Mouse (Mus musculus): ENCODE data around the gene Ctxn1.

The Ctxn1 gene

DNA sequence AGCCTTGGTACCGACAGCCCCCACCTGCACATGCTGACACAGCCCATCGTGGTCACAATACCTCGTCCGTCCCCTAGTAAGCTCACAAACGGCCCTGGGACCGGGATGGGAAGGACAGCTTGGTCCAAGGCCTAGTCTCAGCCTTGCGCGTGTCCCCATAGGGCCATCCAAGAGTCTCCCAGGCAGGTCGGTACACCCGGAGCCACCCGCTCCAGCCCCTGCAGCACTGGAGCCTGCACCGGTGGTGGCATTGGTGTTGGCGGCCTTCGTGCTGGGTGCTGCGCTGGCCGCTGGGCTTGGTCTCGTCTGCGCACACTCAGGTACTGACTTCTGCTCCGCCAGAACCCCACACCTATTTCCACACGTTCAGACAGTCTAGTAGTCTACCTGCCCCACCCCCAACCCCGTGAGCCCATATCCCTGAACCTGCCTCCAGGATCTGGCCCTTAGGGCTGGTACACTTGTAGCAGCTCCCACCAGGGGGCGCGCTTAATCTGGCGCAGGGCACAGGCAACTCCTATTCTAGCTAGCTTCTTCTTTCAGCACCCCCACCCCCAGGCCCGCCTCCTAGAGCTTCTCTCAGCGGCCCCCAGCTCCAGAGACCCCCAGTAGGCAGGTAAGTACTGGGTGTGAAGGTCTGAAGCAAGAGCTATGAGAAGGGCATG, 8.6 kb downstream of the Ctxn1 start:
- peak; percentile 71 for DNase-seq (ENCODE audit: low read depth, low spot score)

DNA sequence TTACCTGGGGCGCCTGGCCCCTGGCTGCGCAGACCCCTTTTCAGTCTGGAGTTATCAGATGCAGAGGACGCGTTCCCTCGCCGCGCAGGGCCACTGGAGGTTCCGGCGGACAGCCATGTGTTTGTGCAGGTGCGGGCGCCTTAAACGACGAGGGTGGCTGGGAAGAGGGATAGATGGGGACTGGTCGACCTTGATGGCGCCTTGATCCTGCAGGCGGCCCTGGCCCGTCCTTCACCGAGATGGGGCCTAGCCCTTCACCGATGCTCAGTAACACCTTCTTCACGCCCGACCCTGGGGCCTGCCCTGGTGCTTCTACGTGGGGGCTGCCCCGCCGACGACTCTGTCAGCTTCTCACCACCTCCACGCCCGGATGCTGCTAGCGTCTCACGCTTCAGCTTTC, 9.9 kb downstream of the Ctxn1 start:
- no peak for DNase-seq (ENCODE audit: low read depth, low spot score)

DNA sequence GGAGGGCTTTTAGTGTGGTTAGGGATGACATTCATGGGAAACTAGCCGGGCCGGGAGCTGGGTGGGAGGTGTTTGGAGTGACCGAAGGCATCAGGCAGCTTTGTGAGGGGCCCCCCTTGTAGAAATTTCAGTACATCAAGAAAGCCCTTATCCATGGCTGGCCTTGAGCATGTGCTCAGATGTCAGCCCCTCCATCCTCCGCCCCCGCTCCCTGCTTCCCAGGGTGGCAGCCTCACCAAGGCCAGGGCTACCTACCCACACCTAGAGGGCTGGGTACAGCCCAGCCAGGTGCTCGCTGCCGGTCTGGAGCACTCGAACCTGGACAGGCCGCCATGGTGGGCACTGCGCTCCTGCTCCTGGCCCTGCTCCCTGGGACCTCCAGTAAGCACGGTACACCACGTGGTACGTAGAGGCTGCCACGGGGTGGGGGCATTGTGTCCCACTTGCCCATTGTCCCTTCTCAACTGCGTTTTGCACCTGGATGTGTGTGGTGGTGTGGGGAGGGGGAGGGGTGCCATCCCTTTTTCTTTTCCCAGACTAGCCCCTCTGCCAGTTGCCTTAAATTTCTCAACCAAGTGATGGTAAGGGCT, 11.0 kb downstream of the Ctxn1 start, which contains the start of gene Tgfbr3l:
TSS of gene Tgfbr3l (plus strand) at position 264 of the 590 bp plus-strand sequence.
- DNase-seq (ENCODE audit: low read depth, low spot score): no peak

DNA sequence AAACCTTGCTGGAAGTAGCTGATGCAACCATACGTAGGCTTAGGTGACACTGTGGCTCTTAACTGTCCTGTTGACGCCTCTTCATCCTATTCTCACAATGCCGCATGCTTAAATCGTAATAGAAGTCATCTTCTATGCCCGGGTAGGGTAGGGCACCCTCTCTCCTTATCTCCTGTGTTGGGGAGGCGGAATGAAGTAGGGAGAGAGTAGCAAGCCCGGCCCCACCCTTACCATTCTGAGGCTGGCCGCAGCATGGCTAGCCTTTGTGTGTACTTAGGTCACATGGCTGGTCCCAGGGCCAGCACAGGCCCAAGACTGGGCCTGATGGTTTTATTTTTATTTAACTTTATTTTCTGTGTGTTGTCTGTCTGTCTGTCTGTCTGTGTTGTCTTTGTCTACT, 11.8 kb downstream of the Ctxn1 start:
- no peak for DNase-seq (ENCODE audit: low read depth, low spot score)

DNA sequence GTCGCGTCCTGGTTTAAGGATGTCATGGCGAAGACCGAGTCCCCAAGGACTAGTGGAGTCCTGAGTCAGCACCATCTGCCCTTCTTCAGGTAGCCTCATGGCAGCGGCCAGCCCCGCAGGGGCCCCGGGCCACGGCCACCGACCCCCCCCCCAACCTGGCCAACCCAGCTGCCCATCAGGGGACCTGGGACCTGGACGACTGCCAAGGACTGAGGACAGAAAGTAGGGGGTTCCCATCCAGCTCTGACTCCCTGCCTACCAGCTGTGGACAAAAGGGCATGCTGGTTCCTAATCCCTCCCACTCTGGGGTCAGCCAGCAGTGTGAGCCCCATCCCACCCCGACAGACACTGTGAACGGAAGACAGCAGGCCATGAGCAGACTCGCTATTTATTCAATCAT, 13.3 kb downstream of the Ctxn1 start:
- DNase-seq (ENCODE audit: low read depth, low spot score): no peak

DNA sequence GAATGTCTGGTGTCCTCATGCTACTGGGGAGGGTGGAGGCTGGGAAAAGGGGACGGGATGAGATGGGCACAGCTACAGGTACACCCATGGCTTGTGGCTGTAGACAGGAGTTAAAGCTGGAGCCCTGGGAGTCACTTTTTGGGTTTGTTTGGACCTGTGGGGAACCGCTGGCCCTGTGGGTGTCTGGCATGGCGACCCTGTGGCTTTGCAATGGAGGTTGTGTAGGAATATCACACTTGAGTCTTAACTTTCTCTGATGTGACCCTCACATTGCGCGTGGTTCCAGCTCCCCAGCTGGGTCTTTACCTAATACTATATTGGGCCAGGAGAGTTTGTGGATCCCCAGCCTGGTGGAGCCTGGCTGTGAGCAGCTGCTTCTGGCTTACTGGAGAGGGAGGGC, 14.0 kb downstream of the Ctxn1 start:
- DNase-seq (ENCODE audit: low read depth, low spot score): no peak

DNA sequence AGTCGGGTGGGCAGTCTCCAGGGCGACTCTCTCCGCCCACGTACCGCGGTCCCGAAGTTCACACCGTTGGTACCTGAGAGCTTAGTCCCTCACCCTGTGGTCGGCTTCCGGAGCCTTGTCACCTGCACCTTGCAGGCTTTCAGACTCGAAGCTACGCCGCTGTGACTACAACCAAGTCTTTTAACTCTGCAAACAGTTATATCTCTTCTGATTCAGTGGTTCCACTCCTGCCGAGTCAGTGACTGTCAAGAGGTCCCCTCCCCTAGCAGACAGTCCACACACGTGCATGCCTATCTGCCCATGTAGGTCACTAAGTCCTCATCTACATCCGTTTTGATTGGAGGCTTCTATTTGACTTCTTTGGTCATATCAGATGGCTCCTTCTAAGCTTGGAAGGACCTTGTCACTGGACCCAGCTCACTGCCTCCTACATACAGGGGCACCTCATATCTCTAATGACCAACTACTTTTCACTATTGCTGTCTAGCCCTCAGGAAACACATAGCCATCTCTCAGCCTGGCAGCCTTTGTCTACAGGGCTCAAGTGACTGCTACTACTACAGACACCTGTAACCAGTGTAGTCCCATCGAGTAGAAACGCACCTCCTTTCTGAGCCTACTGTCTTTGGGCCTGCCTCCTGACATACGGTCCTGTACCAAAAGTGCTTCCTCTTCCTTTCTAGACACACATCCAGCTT, 19.7 kb downstream of the Ctxn1 start:
- DNase-seq (ENCODE audit: low read depth, low spot score): no peak

DNA sequence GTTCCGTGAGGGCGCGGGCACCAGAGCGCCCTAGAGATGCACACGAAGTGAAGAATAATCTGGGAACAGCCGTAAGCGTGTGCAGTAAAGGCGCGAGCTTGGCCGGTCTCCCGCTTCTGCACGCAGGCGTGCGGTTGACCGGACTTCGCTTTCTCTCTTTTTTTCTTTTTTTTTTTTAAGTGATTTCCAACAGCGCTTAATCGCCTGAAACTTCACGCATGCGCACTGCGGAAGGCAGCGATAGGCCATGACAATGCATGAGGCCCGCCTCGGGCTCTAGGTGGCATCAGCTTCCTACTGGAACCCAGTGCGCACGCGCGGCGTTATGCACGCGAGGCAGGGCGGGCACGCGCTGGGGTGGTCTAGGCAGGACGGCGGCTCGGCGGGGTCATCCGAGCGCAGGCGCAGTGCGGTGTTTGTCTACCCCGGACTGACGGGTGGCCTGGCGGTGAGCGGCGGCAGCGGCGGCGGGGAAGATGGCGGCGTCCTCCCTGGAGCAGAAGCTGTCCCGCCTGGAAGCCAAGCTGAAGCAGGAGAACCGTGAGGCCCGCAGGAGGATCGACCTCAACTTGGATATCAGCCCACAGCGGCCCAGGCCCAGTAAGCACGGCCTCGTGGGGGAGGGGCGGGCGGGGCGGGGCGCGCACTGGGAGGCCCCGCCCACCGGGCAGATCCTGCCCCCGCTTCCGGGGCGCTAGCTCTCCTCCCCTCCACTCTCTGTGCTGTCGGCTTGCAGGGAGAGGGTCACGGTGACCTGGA, 20.5 kb downstream of the Ctxn1 start, which contains the start of the genes Map2k7 and Gm49320:
TSS of gene Map2k7 (plus strand) at position 307 of the 759 bp plus-strand sequence.
TSS of gene Gm49320 (plus strand) at position 432 of the 759 bp plus-strand sequence.
- peak; percentile 100 for DNase-seq (ENCODE audit: low read depth, low spot score)

DNA sequence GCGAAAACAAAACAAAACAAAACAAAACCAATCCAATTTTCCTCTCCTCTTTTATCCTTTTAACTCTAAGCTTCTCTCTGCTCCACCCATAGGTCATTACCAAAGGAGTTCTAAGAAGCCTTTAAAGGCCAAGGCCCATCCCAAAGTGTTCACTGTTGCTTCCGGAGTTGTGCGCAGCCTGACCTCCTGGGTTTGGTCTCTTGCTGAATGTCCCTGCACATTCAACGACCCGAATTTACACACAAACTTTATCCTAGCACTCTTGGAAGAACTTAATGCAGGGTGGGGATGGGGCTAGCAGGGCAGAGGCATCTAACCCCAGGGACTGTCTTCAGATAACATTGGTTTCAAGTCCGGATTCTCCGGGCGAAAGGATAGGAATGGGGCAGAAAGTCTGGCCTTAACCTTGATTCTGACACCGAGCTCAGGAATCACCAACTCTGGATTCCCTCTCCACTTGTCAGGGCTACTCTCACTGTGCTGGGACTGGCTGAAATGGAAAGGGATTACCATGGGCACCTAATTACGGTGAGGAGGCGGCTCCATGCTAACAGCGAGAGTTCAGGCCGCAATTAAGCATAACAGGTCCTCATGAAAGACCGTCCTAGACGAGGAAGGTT, 21.1 kb downstream of the Ctxn1 start:
- no peak for DNase-seq (ENCODE audit: low read depth, low spot score)

DNA sequence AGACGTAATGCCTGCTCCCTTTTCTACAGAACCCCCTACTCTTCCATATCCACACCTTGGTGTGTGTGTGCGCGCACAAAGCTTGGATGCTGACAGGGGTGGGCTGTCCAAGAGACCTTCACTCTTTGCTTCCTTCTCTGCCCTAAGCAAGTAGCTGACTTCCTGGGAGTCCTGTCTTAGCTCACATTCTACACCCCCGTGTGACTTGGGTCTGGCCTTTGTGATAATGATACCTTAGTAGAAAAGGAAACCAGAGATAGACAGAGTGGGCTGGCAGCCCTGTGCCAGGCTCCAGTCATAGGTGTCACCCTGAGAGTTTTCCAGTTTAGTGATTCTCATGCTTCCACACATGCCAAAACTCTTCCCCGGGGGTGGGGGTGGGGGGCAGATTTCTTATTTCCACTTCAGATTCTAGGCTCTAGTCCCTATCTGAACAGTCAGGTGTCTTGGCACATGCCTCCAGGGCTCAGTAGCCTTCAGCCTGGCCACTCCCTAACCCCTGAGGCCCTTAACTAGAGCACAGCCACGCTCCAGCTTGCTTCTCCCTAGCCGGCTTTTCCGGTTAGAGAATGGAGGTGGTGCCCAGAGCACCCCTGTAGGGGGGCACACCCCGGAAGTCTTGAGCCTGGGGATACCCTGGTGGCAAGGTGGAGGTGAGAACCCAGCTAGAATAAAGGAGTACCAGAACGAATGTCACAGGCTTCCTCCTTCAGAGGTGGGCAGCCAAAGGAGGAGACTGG, 28.3 kb downstream of the Ctxn1 start:
- DNase-seq (ENCODE audit: low read depth, low spot score): no peak

DNA sequence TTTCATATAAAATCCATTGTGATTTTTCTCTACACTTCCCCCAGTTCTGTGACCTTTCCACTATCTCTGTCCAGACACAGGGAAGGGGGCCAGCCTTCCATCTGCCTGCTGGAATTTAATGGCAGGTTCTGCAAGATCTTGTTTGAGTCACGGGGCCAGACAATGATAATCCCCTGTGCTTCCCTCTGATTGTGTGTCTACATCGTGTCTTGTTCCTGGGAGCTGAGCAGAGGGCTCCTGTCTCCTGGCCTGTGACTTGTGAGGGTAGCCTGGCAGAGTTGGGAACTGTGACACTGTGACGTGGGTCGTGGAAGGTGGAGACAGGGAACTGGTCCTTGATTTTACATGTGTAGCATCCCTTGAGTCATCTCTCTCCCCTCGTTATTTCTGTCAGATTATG, 29.3 kb downstream of the Ctxn1 start:
- DNase-seq (ENCODE audit: low read depth, low spot score): no peak

DNA sequence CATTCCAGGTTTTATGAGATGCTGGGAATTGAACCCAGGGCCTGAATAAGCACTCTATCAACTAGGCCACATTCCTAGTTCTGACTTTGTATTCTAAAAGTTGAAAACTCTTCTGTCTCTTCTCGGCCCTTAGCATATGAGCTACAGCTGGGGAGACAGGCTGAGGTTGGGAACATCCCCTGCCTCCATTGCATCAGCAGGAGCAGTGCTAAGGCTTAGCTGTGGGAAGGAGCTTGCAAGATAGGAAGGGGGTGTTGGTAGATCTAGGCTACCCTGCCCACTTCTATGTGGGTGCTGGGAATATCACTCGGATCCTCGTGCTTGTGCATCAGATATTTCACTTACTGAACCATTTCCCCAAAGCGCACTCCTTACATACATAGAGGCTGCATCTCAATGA, 31.2 kb downstream of the Ctxn1 start:
- no peak for DNase-seq (ENCODE audit: low read depth, low spot score)

DNA sequence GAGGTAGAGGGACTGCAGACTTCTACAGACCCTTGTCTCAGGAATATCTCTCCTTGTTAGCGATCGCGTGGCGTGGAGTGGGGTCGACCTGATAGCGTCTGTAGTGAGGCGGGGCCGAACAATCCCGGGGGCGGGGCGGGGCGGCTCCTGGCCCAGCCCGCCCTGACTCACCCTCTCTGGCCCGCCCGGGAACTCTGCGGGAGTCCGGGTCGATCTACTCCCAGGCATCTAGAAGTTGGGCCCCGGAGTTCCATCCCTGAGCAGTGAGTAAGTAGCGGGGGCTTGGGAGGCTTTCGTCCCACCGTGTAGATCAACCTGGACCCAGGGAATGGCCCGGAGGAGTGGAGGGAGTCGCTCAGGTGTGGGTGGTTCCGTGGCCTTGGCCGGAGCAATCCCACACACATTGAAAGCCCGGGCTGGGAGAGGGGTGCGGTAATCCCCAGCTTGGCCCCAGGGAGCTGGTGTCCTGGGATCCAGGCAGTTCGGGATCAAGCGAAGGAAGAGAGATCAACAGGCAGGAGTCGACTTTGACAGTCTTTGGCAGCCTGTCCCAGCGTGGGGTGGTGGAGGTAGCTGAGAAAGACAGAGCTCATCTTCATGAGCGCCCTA, 32.2 kb downstream of the Ctxn1 start, which contains the start of gene Lrrc8e:
TSS of gene Lrrc8e (plus strand) at position 89 of the 609 bp plus-strand sequence.
- no peak for DNase-seq (ENCODE audit: low read depth, low spot score)

DNA sequence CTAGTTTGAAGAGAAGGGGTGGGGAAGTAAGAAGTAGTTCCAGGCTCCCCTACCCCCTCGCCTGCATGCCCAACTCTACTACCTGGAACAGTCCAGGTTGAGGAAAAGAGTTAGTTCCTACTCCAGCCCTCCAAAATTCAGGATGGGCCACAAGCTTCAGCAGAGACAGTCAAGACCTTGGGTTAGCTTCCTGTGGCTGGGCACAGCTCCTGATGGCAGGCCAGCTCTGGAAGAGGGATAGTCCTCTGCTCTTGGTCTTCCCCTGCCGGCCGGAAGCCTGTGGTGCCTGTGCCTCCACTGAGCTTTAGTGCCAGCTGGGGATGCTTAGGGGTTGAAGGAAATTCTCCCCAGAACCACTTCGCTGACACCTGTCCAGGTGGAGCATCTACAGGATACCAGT, 32.8 kb downstream of the Ctxn1 start:
- no peak for DNase-seq (ENCODE audit: low read depth, low spot score)

DNA sequence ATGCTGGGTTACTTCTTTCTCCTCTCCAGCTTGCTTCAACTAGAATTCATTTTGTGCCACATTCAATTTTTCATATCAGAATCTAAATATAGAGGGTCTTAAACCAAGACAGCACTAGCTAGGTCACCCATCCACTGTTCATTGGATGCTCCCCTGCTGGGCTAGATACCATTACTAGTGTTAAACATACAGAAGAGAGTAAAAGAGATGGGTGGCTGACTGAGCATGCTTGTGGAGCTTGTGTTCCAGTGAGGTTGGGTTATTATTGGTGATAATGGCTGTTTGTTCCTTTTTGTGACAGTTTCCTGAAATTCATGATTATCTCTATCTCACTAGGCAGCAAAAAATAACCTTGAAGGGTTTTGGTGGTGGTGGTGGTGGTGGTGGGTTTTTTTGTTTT, 37.0 kb downstream of the Ctxn1 start:
- no peak for DNase-seq (ENCODE audit: low read depth, low spot score)

DNA sequence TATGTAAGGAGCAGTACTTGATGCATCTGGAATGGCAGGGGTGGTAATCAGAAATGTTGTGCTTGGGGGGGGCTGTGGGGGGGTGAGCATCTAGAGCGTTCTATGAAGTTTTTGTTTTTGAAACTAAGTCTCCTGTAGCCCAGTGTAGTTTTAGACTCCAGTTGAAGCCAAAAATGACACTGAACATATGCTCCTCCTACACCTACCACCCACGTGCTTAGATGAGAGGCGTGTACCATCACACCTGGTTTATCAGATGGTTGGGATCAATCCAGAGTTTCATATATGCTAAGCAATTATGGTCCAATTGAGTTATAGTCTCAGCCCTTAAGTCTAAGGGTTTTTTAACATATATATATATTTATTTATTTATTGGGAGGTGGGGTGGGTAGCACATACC, 39.5 kb downstream of the Ctxn1 start:
- no peak for DNase-seq (ENCODE audit: low read depth, low spot score)

DNA sequence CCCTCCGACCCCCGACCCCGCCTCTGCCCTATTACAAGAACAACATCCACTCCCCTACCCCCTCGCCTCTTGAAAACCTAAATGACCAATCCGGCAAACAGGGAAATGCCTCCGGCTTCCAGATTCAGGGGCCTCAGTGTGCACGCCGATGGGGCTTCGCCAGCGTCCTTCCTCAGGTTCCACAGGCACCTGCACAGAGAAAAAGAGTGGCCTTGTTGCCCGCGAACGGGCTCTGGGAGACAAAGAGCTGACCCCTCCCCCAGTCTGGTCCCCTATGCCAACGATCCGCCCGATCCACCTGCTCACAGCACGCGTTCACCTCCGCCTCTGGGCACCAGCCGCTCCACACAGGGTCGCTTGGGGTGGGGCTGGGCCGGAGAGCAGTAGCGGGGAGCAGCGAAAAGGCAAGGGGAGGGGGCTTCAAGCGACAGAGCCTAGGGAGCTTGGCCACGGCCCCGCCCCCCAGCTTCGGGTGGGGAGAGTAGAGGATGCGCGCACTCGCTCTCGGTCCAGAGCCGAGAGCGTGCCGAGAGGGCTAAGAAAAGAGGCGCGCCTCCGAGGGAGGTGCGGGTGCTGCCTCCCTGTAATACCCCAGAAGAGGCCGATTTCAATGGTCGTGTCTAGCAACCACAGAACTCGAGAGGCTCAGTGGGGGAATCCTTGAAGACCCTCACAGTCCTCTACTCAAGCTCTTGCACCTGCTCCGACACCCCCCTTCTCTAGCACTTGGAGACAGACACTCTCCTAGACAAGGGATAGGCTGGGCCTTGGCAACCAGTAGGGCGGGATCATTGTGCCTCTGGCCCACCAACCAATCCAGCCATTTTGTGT, 42.1 kb downstream of the Ctxn1 start, which contains the start of gene Prr36:
TSS of gene Prr36 (minus strand) at position 669 of the 831 bp plus-strand sequence.
- DNase-seq (ENCODE audit: low read depth, low spot score): no peak

DNA sequence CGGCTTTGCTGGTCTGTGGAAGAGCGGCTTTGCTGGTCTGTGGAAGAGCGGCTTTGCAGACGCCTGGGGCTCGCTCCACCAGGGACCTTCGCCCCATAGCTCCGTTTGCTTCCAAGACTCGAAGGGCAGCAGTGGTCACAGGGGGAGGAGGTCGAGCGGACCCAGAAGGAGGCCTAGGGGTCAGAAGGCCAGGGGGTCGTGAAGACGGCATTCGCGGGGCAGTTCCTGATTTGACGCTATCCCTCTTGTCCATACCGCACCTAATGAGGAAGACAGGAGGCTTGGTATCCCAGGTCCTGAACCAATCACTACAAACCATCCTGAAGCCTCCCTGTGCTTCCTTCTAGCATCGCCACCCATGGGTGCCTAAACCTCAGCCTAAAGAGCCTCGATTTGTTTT, 42.8 kb downstream of the Ctxn1 start:
- no peak for DNase-seq (ENCODE audit: low read depth, low spot score)

Measured in skeletal muscle tissue, adult 2 months (tissue).